Mouse (Mus musculus) embryonic fibroblast, embryonic 13.5 days (primary cell): ENCODE data around the gene Pld4. TPM values are rescaled to one million over a fixed set of nuclear protein-coding genes. Genes with fewer than 3 reads are reported as not detected.

Experiments used
- H3K27ac ChIP-seq: 2 replicates; pipeline ENCODE4 v1.5.1; 2012; ENCODE audit warnings: low read length, control low read depth, inconsistent platforms; ENCODE audit not compliant: insufficient read depth
- H3K4me1 ChIP-seq: 2 replicates; pipeline ENCODE4 v1.6.1; 2011; ENCODE audit warnings: low read length; ENCODE audit not compliant: control insufficient read depth, insufficient read depth
- H3K4me3 ChIP-seq: 2 replicates; pipeline ENCODE4 v1.5.1; 2011; ENCODE audit warnings: mild to moderate bottlenecking, control low read depth, low read length; ENCODE audit not compliant: insufficient read depth
- CTCF ChIP-seq: IDR thresholded peaks from 2 replicates; pipeline ENCODE4 v1.5.1; 2011; ENCODE audit warnings: mild to moderate bottlenecking, control low read depth, low read length, moderate library complexity, borderline replicate concordance; ENCODE audit not compliant: insufficient read depth
- POLR2A ChIP-seq: IDR thresholded peaks from 2 replicates; pipeline ENCODE4 v1.6.1; 2011; ENCODE audit warnings: low read depth, mild to moderate bottlenecking, control low read depth, low read length, moderate library complexity
- polyA plus RNA-seq: library from polyadenylated mRNA; stranded (reverse); fragments of >200 nt; gene quantifications from 2 replicates; pipeline ENCODE4 v1.2.4, GENCODE M21; 2011; ENCODE audit warnings: low read depth; ENCODE audit not compliant: missing spikeins, insufficient read length

Pld4 gene
- polyA plus RNA-seq, 1 experiment: 4.2 TPM

DNA sequence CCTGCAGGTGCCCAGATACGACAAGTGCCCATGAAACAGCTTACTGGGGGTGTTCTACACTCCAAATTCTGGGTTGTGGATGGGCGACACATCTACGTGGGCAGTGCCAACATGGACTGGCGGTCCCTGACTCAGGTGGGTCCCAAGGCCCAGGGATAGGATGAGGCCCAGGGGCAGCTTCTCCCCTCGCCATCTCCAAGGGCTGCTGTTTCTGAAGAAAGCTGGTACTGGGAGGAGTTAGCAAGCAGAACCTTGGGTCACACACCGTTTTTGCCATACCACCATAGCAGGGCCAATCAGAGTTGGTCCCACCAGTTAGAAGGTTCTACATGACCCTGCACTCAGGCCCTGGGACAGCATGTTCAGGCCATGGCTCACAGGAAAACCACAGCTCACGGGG is 4.5 kb downstream of the Pld4 start:
- Histone ChIP-seq H3K4me1 (no peaks in the 10 kb centered on the region), H3K27ac (no peak overlapping the region), H3K4me3 (no peak overlapping the region)
- TF ChIP-seq CTCF: no peak
- no peak for TF ChIP-seq POLR2A

DNA sequence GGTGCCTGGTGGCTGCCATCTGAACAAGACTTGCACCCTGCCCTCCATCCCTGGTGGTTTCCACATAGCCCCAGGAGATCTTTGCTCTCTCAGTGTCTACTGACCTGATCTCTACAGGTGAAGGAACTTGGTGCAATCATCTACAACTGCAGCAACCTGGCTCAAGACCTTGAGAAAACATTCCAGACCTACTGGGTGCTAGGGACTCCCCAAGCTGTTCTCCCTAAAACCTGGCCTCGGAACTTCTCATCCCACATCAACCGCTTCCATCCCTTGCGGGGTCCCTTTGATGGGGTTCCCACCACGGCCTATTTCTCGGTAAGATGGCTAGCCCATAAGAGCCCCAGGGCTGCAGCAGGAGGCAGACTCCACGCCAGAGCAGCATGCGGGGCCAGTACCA is 6.1 kb downstream of the Pld4 start:
- TF ChIP-seq POLR2A: no peak
- no peak for TF ChIP-seq CTCF
- no peak overlapping the region for H3K4me3 ChIP-seq
- no peak overlapping the region for H3K27ac ChIP-seq
- H3K4me1 ChIP-seq: no peaks in the 10 kb centered on the region

DNA sequence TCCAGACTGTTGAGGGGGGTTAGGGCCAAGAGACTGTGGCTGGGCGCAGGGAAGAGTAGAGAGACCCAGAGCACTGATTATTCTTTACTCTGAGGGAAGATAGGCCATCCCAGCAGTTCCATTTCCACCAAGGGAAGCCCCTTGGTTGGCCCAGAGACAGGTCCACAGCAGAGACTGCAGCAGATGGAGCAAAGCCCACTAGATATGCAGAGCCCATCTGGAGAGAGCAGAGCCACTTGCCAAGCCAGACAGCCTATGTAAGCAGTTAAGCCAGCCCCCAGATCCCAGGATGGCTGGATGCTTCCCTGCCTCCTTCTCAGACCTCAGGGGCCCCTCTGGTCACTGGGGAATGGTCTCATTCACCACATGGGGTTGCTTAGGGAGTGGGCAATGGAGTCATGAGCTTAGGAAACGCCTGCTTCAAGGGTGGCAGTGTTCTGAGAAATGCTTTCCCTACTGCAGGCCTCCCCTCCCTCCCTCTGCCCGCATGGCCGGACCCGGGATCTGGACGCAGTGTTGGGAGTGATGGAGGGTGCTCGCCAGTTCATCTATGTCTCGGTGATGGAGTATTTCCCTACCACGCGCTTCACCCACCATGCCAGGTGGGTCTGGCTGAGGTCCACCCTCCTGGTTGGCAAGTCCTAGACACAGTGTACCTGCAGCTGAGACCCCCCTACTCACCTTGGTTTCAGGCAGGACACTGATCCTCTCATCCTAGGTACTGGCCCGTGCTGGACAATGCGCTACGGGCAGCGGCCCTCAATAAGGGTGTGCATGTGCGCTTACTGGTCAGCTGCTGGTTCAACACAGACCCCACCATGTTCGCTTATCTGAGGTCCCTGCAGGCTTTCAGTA is 6.8 kb downstream of the Pld4 start:
- TF ChIP-seq POLR2A (no peak), CTCF (no peak)
- no peaks in the 10 kb centered on the region for H3K4me1 ChIP-seq
- no peak overlapping the region for H3K27ac ChIP-seq
- H3K4me3 ChIP-seq: no peak overlapping the region

DNA sequence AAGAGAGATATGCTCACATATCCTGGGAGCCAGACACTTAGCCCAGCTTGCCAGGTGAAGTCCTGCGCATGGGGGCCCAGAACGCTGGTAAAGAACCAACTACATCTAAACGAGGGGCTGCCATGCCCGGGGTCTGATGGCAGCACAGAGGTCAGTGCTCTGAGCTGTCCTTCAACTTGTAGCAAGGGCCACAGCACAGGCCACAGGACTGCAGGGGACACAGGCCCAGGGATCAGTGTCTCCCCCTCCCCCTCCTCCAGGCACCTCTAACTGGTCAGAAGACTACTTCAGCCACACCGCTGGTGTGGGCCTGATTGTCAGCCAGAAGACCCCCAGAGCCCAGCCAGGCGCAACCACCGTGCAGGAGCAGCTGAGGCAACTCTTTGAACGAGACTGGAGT is 7.7 kb downstream of the Pld4 start:
- TF ChIP-seq POLR2A: no peak
- TF ChIP-seq CTCF: no peak
- no peak overlapping the region for H3K4me3 ChIP-seq
- no peak overlapping the region for H3K27ac ChIP-seq
- H3K4me1 ChIP-seq: no peaks in the 10 kb centered on the region

DNA sequence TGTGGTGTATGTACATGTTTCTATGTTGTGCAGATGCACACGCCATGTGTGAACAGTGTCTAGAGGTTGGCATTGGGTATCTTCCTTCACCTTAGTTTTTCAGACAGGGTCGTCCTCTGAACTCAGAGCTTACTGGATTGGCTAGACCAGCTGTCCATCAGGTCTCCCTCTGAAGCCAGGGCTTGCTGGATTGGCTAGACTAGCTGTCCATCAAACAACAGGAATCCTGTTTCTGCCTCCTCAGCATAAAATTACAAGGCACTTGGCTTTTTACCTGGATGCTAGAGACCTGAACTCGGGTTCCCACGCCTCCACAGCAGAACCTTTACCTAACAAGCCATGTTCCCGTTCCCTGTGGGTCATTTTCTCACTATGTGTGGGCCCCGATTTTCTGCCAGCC is 8.6 kb downstream of the Pld4 start:
- no peak overlapping the region for H3K4me3 ChIP-seq
- H3K4me1 ChIP-seq: no peaks in the 10 kb centered on the region
- TF ChIP-seq POLR2A (no peak), CTCF (no peak)
- H3K27ac ChIP-seq: no peak overlapping the region

GRCm38 (mm10) chr12:112769751-112770150 is 9.3 kb downstream of the Pld4 start:
- H3K4me3 ChIP-seq: no peak overlapping the region
- no peaks in the 10 kb centered on the region for H3K4me1 ChIP-seq
- TF ChIP-seq POLR2A (no peak), CTCF (no peak)
- no peak overlapping the region for H3K27ac ChIP-seq

GRCm38 (mm10) chr12:112770396-112770795 is 9.9 kb downstream of the Pld4 start:
- Histone ChIP-seq H3K27ac (no peak overlapping the region), H3K4me3 (no peak overlapping the region), H3K4me1 (no peaks in the 10 kb centered on the region)
- TF ChIP-seq POLR2A (no peak), CTCF (no peak)

DNA sequence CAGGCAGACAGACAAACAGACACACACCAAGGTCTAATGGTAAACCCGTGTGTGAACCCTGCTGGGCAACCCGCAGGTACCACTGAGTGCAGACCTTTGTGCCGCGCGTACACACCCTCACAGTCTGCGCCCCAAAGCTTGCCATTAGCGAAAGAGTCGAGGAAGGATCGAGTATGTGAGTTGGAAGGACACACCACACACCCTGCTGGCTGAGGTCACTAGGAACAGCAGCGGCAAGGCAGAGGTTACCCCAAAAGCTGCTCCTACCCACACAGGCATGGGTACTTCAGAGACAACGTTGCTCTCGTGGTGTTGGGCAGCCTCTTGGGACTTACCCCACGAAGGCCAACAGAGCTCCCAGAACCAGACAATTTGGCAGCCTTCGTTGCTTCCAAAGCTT is 11.9 kb downstream of the Pld4 start:
- H3K4me3 ChIP-seq: no peak overlapping the region
- H3K4me1 ChIP-seq: no peaks in the 10 kb centered on the region
- no peak for TF ChIP-seq CTCF
- TF ChIP-seq POLR2A: no peak
- H3K27ac ChIP-seq: no peak overlapping the region

DNA sequence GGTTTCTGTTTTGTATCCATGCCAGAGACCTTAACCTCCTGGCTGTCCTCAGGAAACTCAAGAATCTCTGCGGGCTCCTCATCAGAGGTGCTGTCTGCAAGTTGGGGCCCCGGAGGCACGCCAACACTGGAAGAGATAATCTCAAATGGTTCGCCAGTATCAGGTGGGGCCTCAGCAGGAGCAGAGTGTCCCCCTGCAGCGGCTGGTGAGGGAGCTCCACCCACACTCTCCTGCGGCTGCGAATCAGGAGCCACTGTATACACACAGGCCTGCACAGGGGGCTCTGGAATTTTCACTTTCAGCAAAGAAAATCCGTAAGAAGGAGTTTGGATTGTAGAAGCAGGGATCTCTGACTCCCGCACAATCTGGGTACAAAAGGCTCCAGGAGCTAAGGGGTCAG is 12.9 kb downstream of the Pld4 start:
- H3K4me1 ChIP-seq: no peaks in the 10 kb centered on the region
- no peak overlapping the region for H3K4me3 ChIP-seq
- H3K27ac ChIP-seq: no peak overlapping the region
- TF ChIP-seq CTCF (no peak), POLR2A (no peak)

GRCm38 (mm10) chr12:112774026-112774425 is 13.6 kb downstream of the Pld4 start:
- Histone ChIP-seq H3K4me1 (no peaks in the 10 kb centered on the region), H3K4me3 (no peak overlapping the region), H3K27ac (no peak overlapping the region)
- TF ChIP-seq POLR2A (no peak), CTCF (no peak)
